Mouse (Mus musculus): ENCODE results near the gene Defb38. TPM values are rescaled to one million over a fixed set of nuclear protein-coding genes. Genes with fewer than 3 reads are reported as not detected.

Gene Defb38
- not detected in 2 replicates for total RNA-seq (2021)
- long read RNA-seq = 0 reads

DNA sequence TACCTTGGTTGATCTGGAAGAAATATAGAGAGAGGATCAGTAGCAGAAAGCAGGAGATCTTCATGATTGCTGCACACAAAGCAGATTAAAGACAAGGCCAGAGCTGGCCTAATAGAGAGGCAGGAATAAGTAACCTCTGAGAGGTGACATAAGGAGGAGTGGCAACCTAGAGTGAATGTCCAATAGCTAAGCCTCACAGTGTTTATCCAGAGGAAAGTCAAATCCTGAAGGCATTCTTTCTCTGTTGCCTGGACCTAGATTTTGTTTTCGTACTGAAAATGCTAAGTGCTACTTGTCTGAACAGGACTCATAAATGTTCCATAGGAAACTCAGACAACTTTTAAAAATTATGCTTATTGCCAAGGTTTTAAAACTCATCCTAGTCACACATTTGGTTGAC lies at the start of gene Defb38:
Gene Defb38, minus strand, starts transcription at position 101 of the 400 bp plus-strand sequence.
- no peak for DNase-seq

DNA sequence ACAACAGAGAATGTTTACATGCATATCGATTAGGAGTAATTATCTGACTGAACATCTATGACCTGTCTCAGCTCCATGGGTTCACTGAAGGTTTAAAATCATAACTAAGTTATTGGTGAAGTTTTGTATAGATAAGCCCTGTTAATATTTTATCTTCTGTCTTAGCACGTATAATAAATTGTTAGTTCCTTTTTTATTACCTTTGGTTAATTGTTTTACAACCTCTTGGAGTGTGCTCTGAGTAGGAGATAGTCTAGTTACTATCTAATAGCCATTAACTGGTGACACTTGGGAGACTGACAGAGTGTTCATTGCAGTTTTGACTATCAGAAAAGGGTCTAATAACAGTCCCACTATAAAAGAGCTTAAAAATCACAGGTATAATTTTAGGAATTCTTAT lies 39.6 kb upstream of the Defb38 start:
- DNase-seq = no peak

DNA sequence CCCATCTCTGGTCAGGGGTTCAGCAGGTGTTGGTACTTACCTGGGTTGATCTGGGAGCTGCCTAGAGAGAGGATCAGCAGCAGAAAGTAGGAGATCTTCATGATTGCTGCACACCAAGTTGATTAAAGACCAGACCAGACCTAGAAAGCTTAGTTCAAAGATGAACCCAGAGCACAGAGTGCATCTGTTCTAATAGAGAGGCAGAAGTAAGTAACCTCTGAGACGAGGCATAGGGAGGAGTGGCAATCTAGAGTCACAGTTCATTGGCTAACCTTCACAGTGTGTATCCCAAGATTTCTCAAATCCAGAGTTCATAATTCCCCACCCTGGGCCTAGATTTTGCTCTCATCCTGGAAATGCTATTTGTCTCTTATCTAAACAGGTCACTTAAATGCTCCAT lies 38.3 kb upstream of the Defb38 start, which contains the start of gene Defb39:
Gene Defb39, minus strand, starts transcription at position 101 of the 400 bp plus-strand sequence.
- no peak for DNase-seq

DNA sequence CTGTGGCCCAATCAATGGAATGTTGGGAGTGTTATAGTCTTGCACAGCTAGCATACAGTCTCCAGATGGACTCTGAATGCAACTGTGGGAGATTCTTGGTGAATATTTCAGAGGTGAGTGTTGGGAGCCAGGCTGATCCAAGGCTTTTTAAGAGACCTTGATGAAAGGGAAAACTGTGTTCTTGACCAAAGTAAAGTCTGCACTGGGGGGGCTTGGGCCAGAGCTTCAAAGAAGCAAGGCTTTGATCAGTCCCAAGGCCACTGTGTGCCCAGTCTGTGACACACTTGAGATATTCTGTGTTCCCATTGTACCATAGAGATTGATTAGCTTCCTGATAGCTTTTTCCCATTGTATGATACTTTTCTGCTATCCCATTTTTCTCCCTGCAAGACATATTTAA lies 36.5 kb upstream of the Defb38 start:
- DNase-seq = peak; percentile 11

DNA sequence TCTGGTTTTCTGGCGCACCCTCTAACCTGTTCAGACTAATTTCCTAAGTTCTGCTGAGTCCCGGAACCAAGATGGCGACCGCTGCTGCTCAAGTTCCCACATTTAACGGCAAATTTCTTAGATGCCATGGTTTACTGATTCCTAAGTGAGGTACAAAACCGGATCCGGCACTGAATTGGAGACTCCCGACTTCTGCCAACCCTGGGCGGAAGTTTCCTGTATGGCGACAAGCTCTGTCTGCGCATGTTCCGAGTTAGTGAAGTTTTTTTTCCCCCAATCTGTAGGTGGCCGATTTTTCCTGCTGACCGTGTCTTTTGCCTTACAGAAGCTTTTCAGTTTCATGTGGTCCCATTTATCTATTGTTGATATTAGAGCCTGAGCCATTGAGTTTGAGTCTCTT lies 18.9 kb upstream of the Defb38 start:
- DNase-seq = no peak

Other genes with a start within 250 kb of the Defb38 start
- not detected in 2 replicates for gene Defb40, start 48.3 kb downstream of the Defb38 start, total RNA-seq (2021)
- not detected in 2 replicates for gene Defb37, start 35.5 kb downstream of the Defb38 start, total RNA-seq (2021)
- not detected in 2 replicates for gene Defb39, start 38.2 kb upstream of the Defb38 start, total RNA-seq (2021)
- gene Defb12, start 88.3 kb upstream of the Defb38 start, total RNA-seq (2021) = not detected in 2 replicates
- not detected in 2 replicates for gene Defb34, start 97.2 kb upstream of the Defb38 start, total RNA-seq (2021)
- gene Gm45826, start 114.2 kb upstream of the Defb38 start, total RNA-seq (2021) = not detected in 2 replicates
- not detected in 2 replicates for gene Defb14, start 167.8 kb upstream of the Defb38 start, total RNA-seq (2021)
- not detected in 2 replicates for gene Defb4, start 172.1 kb upstream of the Defb38 start, total RNA-seq (2021)
- gene Defb6, start 198.9 kb upstream of the Defb38 start, total RNA-seq (2021) = not detected in 2 replicates
- not detected in 2 replicates for gene Defb46, start 213.3 kb upstream of the Defb38 start, total RNA-seq (2021)
- not detected in 2 replicates for gene Defb5, start 221.0 kb upstream of the Defb38 start, total RNA-seq (2021)